Mouse (Mus musculus) neural tube, embryonic 14.5 days (tissue): Measurements from ENCODE around the gene Sag. TPM values are rescaled to one million over a fixed set of nuclear protein-coding genes. Genes with fewer than 3 reads are reported as not detected.
"Not testable (repeated sequence)": the region's sequence is repeated elsewhere in the genome, so short reads cannot be mapped to it uniquely, and the experiment has no call there.

Experiments
- ATAC-seq: fragments of 200-750 bp; cut with Nextera tagmentation; 2 replicates; pipeline ENCODE4 v1.8.0; 2017; ENCODE audit warnings: low read depth, mild to moderate bottlenecking, moderate TSS enrichment, moderate library complexity
- H3K27ac ChIP-seq: fragments of 300-500 bp; sonication (generic); 2 replicates; pipeline ENCODE4 v1.5.1; 2014; ENCODE audit warnings: low read depth, mild to moderate bottlenecking, control low read depth, low read length, moderate library complexity, mixed read lengths
- H3K27me3 ChIP-seq: fragments of 300-500 bp; sonication (generic); 2 replicates; pipeline ENCODE4 v1.6.1; 2014; ENCODE audit warnings: low read length; ENCODE audit not compliant: control insufficient read depth, insufficient read depth
- H3K36me3 ChIP-seq: fragments of 300-500 bp; sonication (generic); 2 replicates; pipeline ENCODE4 v1.6.1; 2014; ENCODE audit warnings: low read length, mixed read lengths; ENCODE audit not compliant: control insufficient read depth, insufficient read depth
- H3K4me1 ChIP-seq: fragments of 300-500 bp; sonication (generic); 2 replicates; pipeline ENCODE4 v1.6.1; 2014; ENCODE audit warnings: low read length; ENCODE audit not compliant: control insufficient read depth, insufficient read depth
- H3K4me2 ChIP-seq: fragments of 300-500 bp; sonication (generic); 2 replicates; pipeline ENCODE4 v1.6.1; 2014; ENCODE audit warnings: mild to moderate bottlenecking, low read depth, low read length, control low read depth
- H3K4me3 ChIP-seq: fragments of 300-500 bp; sonication (generic); 2 replicates; pipeline ENCODE4 v1.5.1; 2014; ENCODE audit warnings: low read depth, low read length, control low read depth, mixed read lengths
- H3K9ac ChIP-seq: fragments of 300-500 bp; sonication (generic); replicated peaks from 2 replicates; pipeline ENCODE4 v1.6.1; 2014; ENCODE audit warnings: low read depth, mild to moderate bottlenecking, control low read depth, low read length, mixed read lengths
- H3K9me3 ChIP-seq: fragments of 300-500 bp; sonication (generic); 2 replicates; pipeline ENCODE4 v1.6.1; 2016; ENCODE audit warnings: low read length; ENCODE audit not compliant: control insufficient read depth
- WGBS: fragments of 180-500 bp; shearing (Covaris S2); extraction: QIAGEN DNeasy Blood & Tissue Kit; methylation state at CpG from one replicate; pipeline ENCODE4 v1.1.7; 2014; 5-methylcytosine and 5-hydroxymethylcytosine counted together
- polyA plus RNA-seq: library from polyadenylated mRNA; unstranded; fragments of >200 nt; fragmentation: Nextera tagmentation; extraction: Ambion mirVana; gene quantifications from 2 replicates; pipeline ENCODE4 v1.2.1, GENCODE M21; 2014

Gene Sag
- polyA plus RNA-seq, 1 experiment from 2014 or later, result 3.2 TPM

DNA sequence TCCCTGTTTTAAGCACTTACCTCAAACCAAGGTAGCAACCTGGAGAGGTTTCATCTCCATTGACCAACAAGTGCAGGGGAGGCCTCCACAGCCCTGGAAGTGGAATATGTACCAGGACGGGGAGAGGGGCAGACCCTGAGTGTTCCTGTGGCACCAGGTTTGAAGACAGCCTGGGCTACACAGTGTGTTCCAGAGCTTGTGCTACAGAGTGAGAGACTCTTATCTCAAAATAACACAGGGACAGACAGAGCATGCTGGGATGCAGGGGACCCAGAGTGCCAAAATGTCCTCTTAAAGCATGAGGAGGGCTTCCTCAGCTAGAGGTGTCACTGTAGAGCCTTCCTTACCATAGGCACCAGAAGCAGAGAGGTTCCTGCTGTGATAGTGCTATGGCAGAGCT lies 4.3 kb downstream of the Sag start:
- ATAC-seq, result no peak
- Histone ChIP-seq H3K36me3 (no peaks in the 10 kb centered on the region), H3K27ac (no peak overlapping the region), H3K4me3 (no peak overlapping the region), H3K9me3 (no peaks in the 10 kb centered on the region), H3K27me3 (no peaks in the 10 kb centered on the region), H3K9ac (no peak overlapping the region), H3K4me2 (no peak overlapping the region), H3K4me1 (no peaks in the 10 kb centered on the region)
- 87% methylated on average over 1 of the region's 1 CpGs for WGBS

DNA sequence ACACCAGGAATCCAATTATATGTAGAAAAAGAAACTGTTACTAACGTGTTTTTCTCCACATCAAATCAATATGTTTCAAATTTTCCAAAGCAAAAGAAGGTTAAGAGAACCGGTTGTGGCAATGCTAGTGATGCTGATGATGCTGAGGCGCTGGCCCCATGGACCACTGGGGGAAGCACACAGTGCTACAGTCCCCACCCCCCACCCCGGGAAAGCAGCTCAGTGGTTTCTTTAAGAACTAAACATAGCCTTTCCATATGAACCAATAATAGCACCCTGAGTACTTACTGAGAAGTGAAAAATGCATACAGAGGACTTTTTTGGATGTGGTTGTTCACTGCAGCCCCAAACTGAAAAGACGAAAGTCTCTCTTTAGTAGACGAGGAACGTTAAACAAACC lies 7.9 kb downstream of the Sag start:
- 91% methylated on average over 7 of the region's 7 CpGs for WGBS
- ATAC-seq, result no peak
- Histone ChIP-seq H3K4me2 (no peak overlapping the region), H3K4me3 (no peak overlapping the region), H3K9ac (no peak overlapping the region), H3K9me3 (no peaks in the 10 kb centered on the region), H3K27ac (no peak overlapping the region), H3K27me3 (no peaks in the 10 kb centered on the region), H3K4me1 (no peaks in the 10 kb centered on the region), H3K36me3 (no peaks in the 10 kb centered on the region)

DNA sequence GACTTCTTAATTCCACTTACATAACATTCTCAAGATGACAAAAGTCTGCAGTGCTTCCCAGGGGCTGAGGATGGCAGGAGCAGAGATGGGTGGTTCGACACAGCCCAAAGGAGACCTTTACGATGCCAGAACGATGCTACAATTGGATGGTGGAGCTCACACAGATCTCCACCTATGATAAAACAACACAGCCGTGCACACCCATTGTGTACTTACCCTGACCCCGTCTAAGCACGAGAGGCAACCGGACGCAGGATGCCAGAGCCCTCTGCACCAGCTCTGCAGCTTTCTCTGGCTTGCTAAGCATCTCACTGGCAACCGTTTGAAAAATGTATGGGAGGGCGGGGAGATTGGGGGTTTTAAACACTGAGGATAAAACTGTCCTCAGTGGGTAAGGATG lies 8.6 kb downstream of the Sag start:
- Histone ChIP-seq H3K4me2 (no peak overlapping the region), H3K9me3 (no peaks in the 10 kb centered on the region), H3K9ac (no peak overlapping the region), H3K36me3 (no peaks in the 10 kb centered on the region), H3K27ac (no peak overlapping the region), H3K4me1 (no peaks in the 10 kb centered on the region), H3K27me3 (no peaks in the 10 kb centered on the region), H3K4me3 (no peak overlapping the region)
- no peak for ATAC-seq
- WGBS, result 80% methylated on average over 10 of the region's 10 CpGs

DNA sequence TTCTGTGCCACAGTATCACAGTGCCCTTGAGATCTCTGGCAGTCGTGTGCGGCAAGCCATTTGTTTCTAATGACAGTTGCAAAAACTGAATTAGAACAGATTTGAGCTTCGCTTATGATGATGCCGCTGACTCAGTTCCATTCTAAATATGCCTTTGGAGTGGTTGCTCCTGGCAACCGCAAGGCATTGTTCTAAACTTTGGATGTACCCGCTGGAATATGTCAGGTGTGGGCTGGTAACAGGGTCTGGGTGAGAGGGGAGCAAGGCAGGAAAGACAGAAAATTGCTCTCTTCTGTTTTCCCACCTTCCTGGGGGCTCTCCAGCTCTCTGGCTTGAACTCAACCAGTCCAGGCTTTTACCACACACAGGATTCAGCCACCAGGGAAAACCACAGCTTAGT lies 9.7 kb downstream of the Sag start:
- H3K9me3 ChIP-seq, result no peaks in the 10 kb centered on the region
- 77% methylated on average over 6 of the region's 6 CpGs for WGBS
- H3K4me2 ChIP-seq, result no peak overlapping the region
- no peak overlapping the region for H3K27ac ChIP-seq
- H3K4me3 ChIP-seq, result no peak overlapping the region
- H3K9ac ChIP-seq, result no peak overlapping the region
- H3K27me3 ChIP-seq, result no peaks in the 10 kb centered on the region
- H3K36me3 ChIP-seq, result no peaks in the 10 kb centered on the region
- H3K4me1 ChIP-seq, result no peaks in the 10 kb centered on the region
- no peak for ATAC-seq

DNA sequence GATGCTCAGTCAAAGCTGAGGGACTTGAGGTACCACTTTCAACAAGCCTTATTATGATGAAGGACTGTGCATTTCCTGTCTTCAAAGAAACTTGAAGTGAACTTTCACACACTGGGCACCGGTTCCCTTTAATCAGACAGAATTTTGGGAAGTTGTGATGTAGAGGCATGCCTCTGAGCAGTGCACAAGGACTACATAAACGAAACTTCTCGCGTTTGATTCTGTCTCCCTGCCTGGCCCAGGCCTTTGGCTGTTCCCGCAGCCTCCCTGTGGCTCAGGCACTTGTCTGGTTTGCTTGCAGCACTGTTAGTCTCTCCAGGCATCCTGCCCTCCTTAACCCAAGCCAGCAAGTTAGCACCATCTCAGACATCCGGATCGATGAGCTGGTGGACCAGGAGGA lies 10.2 kb downstream of the Sag start:
- Histone ChIP-seq H3K9ac (no peak overlapping the region), H3K36me3 (no peaks in the 10 kb centered on the region), H3K4me2 (no peak overlapping the region), H3K4me1 (no peaks in the 10 kb centered on the region), H3K9me3 (no peaks in the 10 kb centered on the region), H3K4me3 (no peak overlapping the region), H3K27me3 (no peaks in the 10 kb centered on the region), H3K27ac (no peak overlapping the region)
- 78% methylated on average over 7 of the region's 7 CpGs for WGBS
- ATAC-seq, result no peak

DNA sequence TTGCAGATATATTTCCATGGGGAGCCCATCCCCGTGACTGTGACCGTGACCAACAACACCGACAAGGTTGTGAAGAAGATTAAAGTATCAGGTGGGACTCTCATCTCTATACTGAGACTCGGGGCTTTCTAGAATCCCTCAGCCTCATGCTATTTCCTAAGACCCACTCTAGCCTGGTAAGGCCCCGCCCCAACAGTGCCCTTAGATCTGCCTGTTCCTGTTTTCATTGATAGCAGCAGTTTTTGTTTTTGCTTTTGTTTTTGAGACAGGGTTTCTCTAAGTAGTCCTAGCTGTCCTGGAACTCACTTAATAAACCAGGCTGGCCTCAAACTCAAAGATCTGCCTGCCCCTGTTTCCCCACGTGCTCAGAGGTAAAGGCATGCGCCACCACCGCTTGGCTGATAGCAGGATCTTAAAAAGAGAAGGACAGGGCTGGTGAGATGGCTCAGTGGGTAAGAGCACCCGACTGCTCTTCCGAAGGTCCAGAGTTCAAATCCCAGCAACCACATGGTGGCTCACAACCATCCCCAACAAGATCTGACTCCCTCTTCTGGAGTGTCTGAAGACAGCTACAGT lies 21.0 kb downstream of the Sag start:
- 87% methylated on average over 10 of the region's 10 CpGs for WGBS
- H3K27ac ChIP-seq, result no peak overlapping the region

DNA sequence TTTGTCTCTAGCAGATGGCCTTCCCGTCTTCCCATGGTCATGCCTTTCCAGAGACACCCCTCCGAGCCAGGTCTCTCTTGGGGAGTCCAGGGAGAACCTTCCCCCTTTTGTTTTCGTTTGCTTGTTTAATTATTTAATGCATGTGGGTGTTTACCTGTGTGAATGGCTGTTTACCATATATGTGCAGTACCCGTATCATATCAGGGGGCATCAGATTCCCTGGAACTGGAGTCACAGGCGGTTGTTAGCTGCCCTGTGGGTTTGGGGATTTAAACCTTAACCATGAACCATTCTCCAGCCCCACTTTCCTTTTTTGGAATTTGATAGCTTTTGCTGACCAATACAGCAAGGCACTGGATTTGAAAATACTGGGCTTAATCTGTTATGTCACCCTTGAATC lies 21.8 kb downstream of the Sag start:
- no peak overlapping the region for H3K4me3 ChIP-seq
- no peaks in the 10 kb centered on the region for H3K4me1 ChIP-seq
- H3K9me3 ChIP-seq, result no peaks in the 10 kb centered on the region
- no peak overlapping the region for H3K4me2 ChIP-seq
- no peaks in the 10 kb centered on the region for H3K27me3 ChIP-seq
- H3K9ac ChIP-seq, result no peak overlapping the region
- H3K27ac ChIP-seq, result no peak overlapping the region
- WGBS, result 89% methylated on average over 5 of the region's 5 CpGs
- H3K36me3 ChIP-seq, result no peaks in the 10 kb centered on the region
- no peak for ATAC-seq

More for the DNA sequence above, 21.0 kb downstream of the Sag start:
- no peaks in the 10 kb centered on the region for H3K36me3 ChIP-seq
- no peaks in the 10 kb centered on the region for H3K27me3 ChIP-seq
- H3K4me3 ChIP-seq, result no peak overlapping the region
- no peak overlapping the region for H3K4me2 ChIP-seq
- H3K9me3 ChIP-seq, result no peaks in the 10 kb centered on the region
- no peak overlapping the region for H3K9ac ChIP-seq
- ATAC-seq, result no peak
- no peaks in the 10 kb centered on the region for H3K4me1 ChIP-seq

DNA sequence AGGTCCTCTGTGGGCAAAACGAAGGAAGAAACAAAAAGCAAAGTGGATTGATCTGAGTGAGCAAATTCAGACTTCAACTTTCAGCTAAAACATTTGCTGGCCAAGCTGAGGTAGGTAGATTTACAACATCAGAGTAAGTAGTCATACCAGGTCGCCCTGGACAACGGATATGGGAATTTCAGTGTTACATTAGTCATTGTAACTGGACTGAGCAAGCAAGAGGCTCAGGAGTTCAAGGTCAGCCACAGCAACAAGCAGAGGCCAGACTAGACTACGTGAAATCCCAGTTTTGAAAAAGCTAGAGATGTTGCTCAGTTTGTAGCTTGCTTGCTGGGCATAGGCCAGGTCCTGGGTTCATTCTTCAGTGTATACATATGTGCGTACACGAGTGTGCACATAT lies 22.5 kb downstream of the Sag start:
- H3K4me2 ChIP-seq, result no peak overlapping the region
- H3K4me1 ChIP-seq, result no peaks in the 10 kb centered on the region
- no peak for ATAC-seq
- H3K27me3 ChIP-seq, result no peaks in the 10 kb centered on the region
- 88% methylated on average over 6 of the region's 6 CpGs for WGBS
- H3K9me3 ChIP-seq, result no peaks in the 10 kb centered on the region
- H3K27ac ChIP-seq, result no peak overlapping the region
- no peaks in the 10 kb centered on the region for H3K36me3 ChIP-seq
- no peak overlapping the region for H3K9ac ChIP-seq
- H3K4me3 ChIP-seq, result no peak overlapping the region

DNA sequence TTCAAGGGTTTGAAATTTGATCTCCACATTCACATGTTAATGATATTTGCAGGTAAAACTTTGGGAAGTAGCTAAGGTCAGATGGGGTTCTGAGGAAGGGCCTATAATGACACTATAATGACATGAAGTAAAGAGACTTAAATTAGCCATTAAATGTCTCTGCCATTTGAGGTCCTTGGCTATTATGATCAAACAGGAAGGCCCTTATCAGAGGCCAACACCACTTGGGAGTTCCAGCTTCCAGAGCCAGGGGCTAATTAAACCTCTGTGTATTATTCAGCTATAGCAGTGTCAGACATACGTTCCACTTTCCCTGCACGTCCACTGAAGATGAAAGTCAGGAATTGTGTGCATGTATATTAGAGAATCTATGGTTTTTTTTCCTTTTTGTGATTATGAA lies 23.0 kb downstream of the Sag start:
- no peaks in the 10 kb centered on the region for H3K4me1 ChIP-seq
- 80% methylated on average over 2 of the region's 2 CpGs for WGBS
- ATAC-seq, result no peak
- H3K4me2 ChIP-seq, result no peak overlapping the region
- no peaks in the 10 kb centered on the region for H3K9me3 ChIP-seq
- no peaks in the 10 kb centered on the region for H3K36me3 ChIP-seq
- H3K27ac ChIP-seq, result no peak overlapping the region
- no peaks in the 10 kb centered on the region for H3K27me3 ChIP-seq
- H3K9ac ChIP-seq, result no peak overlapping the region
- no peak overlapping the region for H3K4me3 ChIP-seq

DNA sequence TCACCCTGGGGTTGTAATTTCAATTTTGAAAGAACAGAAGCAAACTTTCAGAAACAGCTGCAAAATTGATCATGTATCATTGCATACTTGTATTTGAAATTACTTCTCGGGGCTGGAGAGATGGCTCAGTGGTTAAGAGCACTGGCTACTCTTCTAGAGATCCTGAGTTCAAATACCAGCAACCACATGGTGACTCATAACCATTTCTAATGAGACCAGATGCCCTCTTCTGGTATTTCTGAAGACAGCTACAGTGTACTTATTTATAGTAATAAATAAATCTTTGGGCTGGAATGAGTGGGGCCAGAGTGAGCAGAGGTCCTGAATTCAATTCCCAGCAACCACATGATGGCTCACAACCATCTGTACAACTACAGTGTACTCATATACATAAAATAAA lies 24.0 kb downstream of the Sag start:
- not testable (repeated sequence) for H3K36me3 ChIP-seq, H3K4me1 ChIP-seq, H3K9me3 ChIP-seq, H3K4me2 ChIP-seq, ATAC-seq, H3K27me3 ChIP-seq, H3K9ac ChIP-seq, H3K27ac ChIP-seq, H3K4me3 ChIP-seq
- WGBS, result 75% methylated on average over 1 of the region's 1 CpGs
